ENCODE assay signal across 17 mouse cellular contexts in the genomic region with DNA sequence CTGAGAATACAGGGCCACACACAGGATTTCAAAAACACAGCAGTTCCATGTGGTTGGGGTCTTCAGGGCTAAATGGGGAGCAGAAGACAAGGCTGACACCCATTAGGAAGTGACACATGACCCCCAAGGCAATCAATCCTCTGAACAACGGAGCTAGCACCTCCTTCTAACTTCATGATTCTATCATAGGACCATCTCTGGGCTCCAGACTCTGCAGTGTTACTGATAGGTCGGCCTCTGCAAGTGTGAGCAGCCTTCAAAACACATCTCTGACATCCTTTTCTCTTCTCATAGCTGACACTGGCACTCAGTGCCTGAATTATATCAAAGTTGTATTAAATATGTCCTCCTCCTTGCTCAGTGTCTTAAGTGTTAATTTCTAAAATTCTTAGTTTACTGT. TPM values are rescaled to one million over a fixed set of nuclear protein-coding genes. Genes with fewer than 3 reads are reported as not detected.
DNase-seq lines count a peak whose midpoint lies in the region; ATAC-seq and TF ChIP-seq lines count a peak whose summit lies in the region.
"Had no signal": no experiment of that assay in that cellular context is flagged by ENCODE, and none has a peak within 500 bp of the region (broad histone marks: within the 10 kb centered on the region; RNA-seq: fewer than 3 reads in every experiment).

No protein-coding gene starts in this region.

- H3K9me3 ChIP-seq in G1E (replicated peaks) = no peaks in the 10 kb centered on the region
- H3K9me3 ChIP-seq in liver, embryonic 14.5 days (ENCODE audit: control insufficient read depth, low read length) = no peaks in the 10 kb centered on the region
- H3K9me3 ChIP-seq: forebrain, embryonic 10.5 days; hindbrain, embryonic 13.5 days had no signal

- no peak for TF ChIP-seq EP300 in liver, embryonic 14.5 days (IDR thresholded peaks at IDR 0.05; ENCODE audit: low read depth)

- H3K9ac ChIP-seq in liver, embryonic 14.5 days (replicated peaks) = peak overlapping the region; percentile 3; the same call in 1 of the 2 replicates
- H3K9ac ChIP-seq: hindbrain, embryonic 13.5 days had no signal

- intact Hi-C loops in heart, postnatal 25 days (cut with DNase I) = no loop called here

- ATAC-seq in G1E (ENCODE audit: extremely low read depth, insufficient number of reproducible peaks, low FRiP score, poor library complexity, severe bottlenecking) = no peak
- ATAC-seq in liver, embryonic 14.5 days (ENCODE audit: insufficient read depth) = peak; percentile 40; the same call in 1 of the 2 replicates
- ATAC-seq in megakaryocyte progenitor cell, adult 5-6 weeks (replicated peaks; ENCODE audit: poor library complexity) = peak; percentile 47
- ATAC-seq: hindbrain, postnatal 0 days had no signal

- DNase-seq in heart, adult 11 months = peak; percentile 56
- no peak for DNase-seq in heart, postnatal 25 days (ENCODE audit: low spot score)
- no peak for DNase-seq in G1E (ENCODE audit: low spot score)
- no peak for DNase-seq in liver, embryonic 14.5 days (ENCODE audit: low read depth in 3 of 3, low spot score in 3 of 3)
- no peak for DNase-seq in embryo, embryonic 11 days
- DNase-seq in cerebellum, postnatal 25 days = no peak
- DNase-seq: adrenal gland, adult 2 months; adrenal gland, postnatal 36 days; gastrocnemius, adult 2 months; gastrocnemius, postnatal 25 days; heart, postnatal 10 days had no signal

- H3K27ac ChIP-seq in liver, embryonic 14.5 days = no peak overlapping the region
- H3K27ac ChIP-seq: gastrocnemius, adult 2 months; hindbrain, embryonic 13.5 days; hindbrain, postnatal 0 days had no signal

- H3K4me3 ChIP-seq in G1E (ENCODE audit: low read depth, low read length) = peak overlapping the region; percentile 23; the same call in 1 of the 2 replicates
- no peak overlapping the region for H3K4me3 ChIP-seq in liver, embryonic 14.5 days (ENCODE audit: insufficient read depth in 1 of 2, low read depth in 2 of 2, low read length in 2 of 2)
- H3K4me3 ChIP-seq: erythroblast, embryonic 14.5 days; forebrain, embryonic 10.5 days; gastrocnemius, adult 2 months; hindbrain, embryonic 13.5 days had no signal

- H3K4me2 ChIP-seq in liver, embryonic 14.5 days (ENCODE audit: low read depth) = no peak overlapping the region

- TF ChIP-seq CTCF in G1E (IDR thresholded peaks at IDR 0.05; ENCODE audit: low read depth, low read length) = no peak
- no peak for TF ChIP-seq CTCF in liver, embryonic 14.5 days (IDR thresholded peaks at IDR 0.05; ENCODE audit: low read depth)

- H3K36me3 ChIP-seq in G1E (replicated peaks) = peaks cover 14% of the 10 kb centered on the region
- H3K36me3 ChIP-seq in liver, embryonic 14.5 days (replicated peaks; ENCODE audit: control insufficient read depth, insufficient read depth, low read depth) = no peaks in the 10 kb centered on the region
- H3K36me3 ChIP-seq: forebrain, embryonic 10.5 days; hindbrain, embryonic 13.5 days had no signal

- WGBS in liver, embryonic 14.5 days (ENCODE audit: insufficient replicate concordance) = 15% methylated on average over 2 of the region's 2 CpGs

- H3K27me3 ChIP-seq in G1E (ENCODE audit: insufficient read depth, low read length) = no peaks in the 10 kb centered on the region
- H3K27me3 ChIP-seq in liver, embryonic 14.5 days (ENCODE audit: control insufficient read depth, insufficient read depth, low read length) = no peaks in the 10 kb centered on the region
- H3K27me3 ChIP-seq: hindbrain, embryonic 13.5 days had no signal

- H3K4me1 ChIP-seq in G1E (ENCODE audit: insufficient read depth, low read depth, low read length) = peaks cover 59% of the 10 kb centered on the region
- peaks cover 29 to 33% of the 10 kb centered on the region in 2 experiments for H3K4me1 ChIP-seq in liver, embryonic 14.5 days (replicated peaks; ENCODE audit: control insufficient read depth in 2 of 2, insufficient read depth in 2 of 2, low read length in 1 of 2)

RNA-seq across cellular contexts. Expression of gene Plpp1, which starts 32.0 kb away (rescaled TPM):
- 10 to 100 TPM; 59.4 to 63.6 TPM for total RNA-seq in heart, postnatal 25 days (2021)
- total RNA-seq in G1E (2014; fragmentation: Nextera tagmentation) = 12.3 and 19.4 TPM in 2 replicates
- total RNA-seq in G1E (2017) = 1.5 and 2.1 TPM in 2 replicates
- 3.4 and 3.5 TPM in 2 replicates for polyA plus RNA-seq in G1E (2012)
- polyA plus RNA-seq in liver, embryonic 14.5 days (2012; rRNA removed) = 16.5 TPM in 2 replicates
- polyA plus RNA-seq in liver, embryonic 14.5 days (2014; fragmentation: Nextera tagmentation; extraction: Ambion mirVana) = 32.7 and 34.0 TPM in 2 replicates
- 1.2 and 1.6 TPM in 2 replicates for total RNA-seq in megakaryocyte progenitor cell, adult 5-6 weeks (2015)
- 1.0 and 2.7 TPM in 2 replicates for total RNA-seq in megakaryocyte progenitor cell, adult 5-6 weeks (2017)
- total RNA-seq: granulocyte monocyte progenitor cell, adult 5-6 weeks had no signal
